Mouse (Mus musculus): ENCODE data around the gene Gm6710.
"Not testable (repeated sequence)": the region's sequence is repeated elsewhere in the genome, so short reads cannot be mapped to it uniquely, and the experiment has no call there.

Gene Gm6710

GRCm38 (mm10) chr2:175869024-175869423, at the start of gene Gm6710:
Gm6710 (plus strand) TSS chr2:175869219.
- DNase-seq = not testable (repeated sequence)

Measured in cerebellum, postnatal 10 days (tissue).